Mouse (Mus musculus) megakaryocyte, embryonic 14.5 days (primary cell): ENCODE data around the gene Baiap2.

Source experiments
- FLI1 ChIP-seq: IDR thresholded peaks from 2 replicates; pipeline ENCODE4 v1.6.1; 2012; ENCODE audit warnings: low read length, inconsistent platforms, mixed read lengths
- GATA1 ChIP-seq: IDR thresholded peaks from 3 replicates; pipeline ENCODE4 v1.6.1; 2012; ENCODE audit warnings: mixed read lengths, low read length, inconsistent platforms, borderline replicate concordance

DNA sequence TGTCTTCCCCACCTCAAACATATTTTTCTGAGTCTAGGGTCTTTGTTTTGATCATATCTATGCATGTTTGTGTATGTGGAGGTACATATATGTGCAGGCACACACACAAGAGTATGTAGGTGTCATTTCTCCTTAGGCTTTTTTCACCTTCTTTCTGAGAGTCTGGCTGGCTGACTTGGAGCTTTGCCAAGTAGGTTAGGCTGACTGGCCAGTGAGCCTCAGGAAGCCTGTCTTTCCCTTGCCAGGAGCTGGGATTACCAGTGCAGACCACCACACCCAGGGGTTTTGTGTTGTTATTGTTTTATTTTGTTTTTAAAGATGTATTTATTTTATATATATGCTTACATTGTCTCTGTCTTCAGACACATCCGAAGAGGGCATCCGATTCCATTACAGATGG lies 40.6 kb downstream of the Baiap2 start:
- TF ChIP-seq GATA1, result no peak
- no peak for TF ChIP-seq FLI1
